ENCODE assay signal across 19 mouse cellular contexts in the genomic region with DNA sequence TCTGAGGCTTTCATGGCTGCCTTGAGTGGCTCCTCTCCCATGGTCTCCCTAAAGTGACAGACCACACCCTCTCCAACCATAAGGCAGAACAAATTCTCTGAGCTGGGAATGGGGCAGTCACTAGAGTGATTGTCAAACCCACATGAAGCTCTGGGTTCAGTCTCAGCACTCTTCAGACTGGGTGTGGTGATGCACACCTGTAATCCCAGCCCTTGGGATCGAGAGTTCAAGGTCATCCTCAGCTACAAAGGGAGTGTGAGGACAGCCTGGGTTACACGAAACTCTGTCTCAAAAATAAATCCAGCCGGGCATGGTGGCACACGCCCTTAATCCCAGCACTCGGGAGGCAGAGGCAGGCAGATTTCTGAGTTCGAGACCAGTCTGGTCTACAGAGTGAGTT. TPM values are rescaled to one million over a fixed set of nuclear protein-coding genes. Genes with fewer than 3 reads are reported as not detected.
DNase-seq lines count a peak whose midpoint lies in the region; TF ChIP-seq lines count a peak whose summit lies in the region.
"Had no signal": no experiment of that assay in that cellular context is flagged by ENCODE, and none has a peak within 500 bp of the region (broad histone marks: within the 10 kb centered on the region; RNA-seq: fewer than 3 reads in every experiment).

No protein-coding gene starts in this region.

- TF ChIP-seq CTCF in testis, adult 2 months (IDR thresholded peaks at IDR 0.05; ENCODE audit: control insufficient read depth, insufficient read depth, insufficient replicate concordance, low read depth, low read length) = no peak

- intact Hi-C loops in heart, postnatal 14 days (cut with DNase I) = no loop called here

- no peaks in the 10 kb centered on the region for H3K4me1 ChIP-seq in testis, adult 2 months (ENCODE audit: control insufficient read depth, insufficient read depth, low read length)

- no peak for TF ChIP-seq POLR2A in testis, adult 2 months (IDR thresholded peaks at IDR 0.05; ENCODE audit: control insufficient read depth, low read depth, low read length)

- H3K27ac ChIP-seq in testis, adult 2 months (ENCODE audit: control insufficient read depth, insufficient read depth, low read depth, low read length) = no peak overlapping the region

- no peaks in the 10 kb centered on the region for H3K27me3 ChIP-seq in testis, adult 2 months (ENCODE audit: control insufficient read depth, insufficient read depth, low read length)

- DNase-seq in testis, postnatal 10 days (ENCODE audit: low spot score) = no peak
- DNase-seq in ES-CJ7 (ENCODE audit: low read depth, low spot score) (peak; percentile 77), R1 (ENCODE audit: low read depth, low spot score) (peak; percentile 69)
- DNase-seq in thymus, postnatal 0 days (ENCODE audit: low spot score) = no peak
- no peak for DNase-seq in heart, postnatal 14 days
- DNase-seq: adrenal gland, adult 2 months; adrenal gland, adult 8-10 months; adrenal gland, postnatal 10 days; adrenal gland, postnatal 14 days; adrenal gland, postnatal 25 days; adrenal gland, postnatal 36 days; B cell, adult 2 months; cerebellum, adult 11 months; cerebellum, adult 11-12 months; cerebellum, adult 18-20 months; cerebellum, adult 2 months; cerebellum, adult 8-10 months had no signal

- H3K4me3 ChIP-seq in testis, adult 2 months (ENCODE audit: control insufficient read depth, low read depth, low read length) = peak overlapping the region; percentile 69

- H3K36me3 ChIP-seq in testis, adult 2 months (ENCODE audit: control insufficient read depth, insufficient read depth, low read length) = no peaks in the 10 kb centered on the region
- H3K36me3 ChIP-seq: G1E had no signal

RNA-seq across cellular contexts. Expression of a gene that starts 24.8 kb away (rescaled TPM):
- polyA plus RNA-seq in testis, adult 2 months (2012; rRNA removed) = 1.4 and 2.3 TPM in 2 replicates
- polyA plus RNA-seq in thymus, postnatal 0 days (2015; fragmentation: Nextera tagmentation; extraction: Ambion mirVana) = 3.0 and 3.5 TPM in 2 replicates
- total RNA-seq in heart, postnatal 14 days (2021) = 1 to 10 TPM; 3.2 to 4.0 TPM

Comparison
In these comparisons a context has a peak if more than half of its experiments do, and no peak if none do; other contexts are left out.
1. DNase-seq: peak in ES-CJ7 (single experiment) and R1 (single experiment); none in testis, postnatal 10 days (single experiment), thymus, postnatal 0 days (single experiment) and heart, postnatal 14 days (0 of 2).